Mouse (Mus musculus): Measurements from ENCODE around the gene S100a10. TPM values are rescaled to one million over a fixed set of nuclear protein-coding genes. Genes with fewer than 3 reads are reported as not detected.

Gene S100a10
- polyA plus RNA-seq (2015; fragmentation: Nextera tagmentation; extraction: Ambion mirVana): 507 and 556 TPM in 2 replicates

DNA sequence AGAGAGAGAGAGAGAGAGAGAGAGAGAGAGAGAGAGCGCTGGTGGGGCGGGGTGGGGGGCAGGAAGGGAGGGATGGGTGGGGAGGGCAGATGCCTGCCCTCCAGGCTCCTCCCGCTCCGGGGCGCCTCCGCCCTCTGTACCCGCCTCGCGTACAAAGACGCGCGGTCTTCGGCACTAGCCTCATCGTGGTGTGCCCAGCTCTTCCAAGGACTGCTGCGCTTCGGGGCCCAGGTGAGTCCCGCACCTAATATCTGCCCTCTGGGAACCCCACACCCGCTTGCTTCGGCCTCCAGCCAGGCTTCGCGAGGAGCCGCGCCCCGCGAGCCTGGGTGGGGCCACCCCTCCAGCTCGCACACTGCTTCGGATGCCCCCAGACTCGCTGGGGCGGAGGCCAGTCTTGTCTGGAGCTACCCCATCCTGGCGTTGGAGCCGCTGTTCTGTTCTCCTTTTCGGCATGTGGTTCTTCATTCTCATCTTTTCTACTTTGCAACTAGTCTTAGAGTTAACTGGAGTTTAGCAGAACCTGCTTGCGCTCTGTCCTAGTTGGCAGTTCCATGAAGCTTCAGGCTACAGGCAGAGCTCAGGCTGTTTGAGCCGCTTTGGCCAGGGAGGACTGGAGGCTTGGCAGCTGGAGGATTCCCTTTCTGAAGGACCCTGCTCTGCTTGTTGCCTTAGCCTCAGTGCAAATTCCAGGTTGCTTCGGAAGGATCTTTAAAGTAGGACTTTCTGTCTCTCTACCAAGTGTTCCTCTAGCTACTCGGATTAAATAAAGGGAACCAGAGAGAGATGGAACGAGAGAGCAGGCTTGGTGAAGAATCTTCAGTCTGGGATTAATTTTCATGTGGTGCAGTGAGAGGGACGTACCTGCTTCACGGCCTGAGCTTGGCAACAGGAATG is at the start of gene S100a10:
Gene S100a10, plus strand, starts transcription at position 100 of the 897 bp plus-strand sequence.
- peak; percentile 84 for ATAC-seq (ENCODE audit: insufficient number of reproducible peaks, insufficient read depth, low FRiP score, low TSS enrichment, low read depth)
- Histone ChIP-seq H3K27ac (peak within 1 kb of the TSS; percentile 92), H3K4me2 (peak within 1 kb of the TSS; percentile 70), H3K9ac (peak within 1 kb of the TSS; percentile 86), H3K4me3 (peak within 1 kb of the TSS; percentile 68), H3K9me3 (no peaks in the 10 kb centered on the region), H3K36me3 (no peaks in the 10 kb centered on the region), H3K4me1 (peaks cover 50% of the 10 kb centered on the region), H3K27me3 (no peaks in the 10 kb centered on the region)
- WGBS: under 1% methylated on average over 35 of the region's 39 CpGs

DNA sequence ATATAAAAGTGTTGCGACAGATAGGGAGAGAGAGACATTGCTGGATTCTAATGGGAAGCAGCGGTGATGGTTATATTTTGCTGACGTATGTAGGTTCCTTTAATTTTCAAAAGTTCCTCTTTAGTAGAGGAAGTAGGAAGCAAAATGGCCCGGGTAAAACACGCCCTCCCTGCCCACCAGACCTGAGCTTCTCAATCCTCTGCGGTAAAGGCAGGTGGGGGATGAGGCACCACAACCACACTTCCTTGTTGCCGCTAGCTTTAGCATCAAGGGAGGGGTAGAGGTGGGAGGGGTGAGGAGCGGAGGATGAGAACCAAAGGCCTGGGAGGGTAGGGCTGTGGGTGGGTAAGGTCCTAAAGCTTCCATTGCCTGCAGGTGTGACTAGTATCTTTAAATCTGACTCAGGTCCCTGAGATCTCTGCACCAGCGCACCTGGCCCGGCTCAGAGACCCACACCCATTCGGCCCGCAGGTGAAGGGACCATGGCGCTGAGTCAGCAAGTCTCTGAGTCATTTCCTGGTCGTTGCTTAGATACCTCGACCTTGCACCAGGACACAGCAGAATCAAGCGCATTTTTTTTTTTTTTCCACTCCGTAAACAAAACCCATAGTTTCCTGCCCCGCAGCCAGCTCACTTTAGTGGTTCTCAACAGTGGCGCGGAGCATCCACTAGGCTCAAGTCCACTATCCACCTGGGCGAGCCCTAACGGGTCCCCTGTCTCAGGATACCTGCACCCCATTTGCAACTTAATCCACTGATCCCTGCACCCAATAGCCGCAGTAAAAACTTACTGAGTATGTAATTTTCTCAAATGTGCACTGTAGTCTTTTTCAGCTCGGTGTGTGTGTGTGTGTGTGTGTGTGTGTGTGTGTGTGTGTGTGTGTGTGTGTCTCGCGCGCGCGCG is 48.7 kb upstream of the S100a10 start:
- WGBS: 29% methylated on average over 30 of the region's 30 CpGs
- ATAC-seq (ENCODE audit: insufficient number of reproducible peaks, insufficient read depth, low FRiP score, low TSS enrichment, low read depth): peak; percentile 44

DNA sequence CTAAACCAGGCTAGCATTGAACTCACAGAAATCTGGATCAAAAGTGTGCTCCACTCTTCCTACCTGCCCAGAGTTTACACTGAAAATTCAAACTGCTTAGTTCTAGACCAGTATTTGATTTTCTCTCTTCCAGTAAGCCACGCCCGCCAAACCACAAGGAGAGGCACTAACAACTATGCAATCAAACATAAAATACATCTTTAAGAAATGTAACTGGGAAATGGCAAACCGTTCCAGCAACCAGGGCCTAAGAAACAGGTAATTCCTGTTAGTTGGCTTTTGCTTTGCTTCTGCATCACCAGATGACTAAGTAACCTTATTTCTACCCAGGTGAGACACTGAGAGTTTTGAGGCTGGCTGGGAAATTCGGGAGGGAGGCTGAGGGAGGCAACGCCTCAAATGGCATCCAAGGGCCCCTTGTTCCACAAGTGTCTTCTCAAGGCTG is 48.0 kb upstream of the S100a10 start:
- H3K27ac ChIP-seq: peak overlapping the region; percentile 71
- H3K9ac ChIP-seq: no peak overlapping the region
- 0 out of 2 replicates have a peak, but pooled peaks cover 4% of the 10 kb centered on the region for H3K4me1 ChIP-seq
- ATAC-seq (ENCODE audit: insufficient number of reproducible peaks, insufficient read depth, low FRiP score, low TSS enrichment, low read depth): peak; percentile 56; the same call in 1 of the 2 replicates
- 44% methylated on average over 5 of the region's 5 CpGs for WGBS
- H3K9me3 ChIP-seq: no peaks in the 10 kb centered on the region
- no peaks in the 10 kb centered on the region for H3K27me3 ChIP-seq
- H3K4me2 ChIP-seq: peak overlapping the region; percentile 50
- H3K4me3 ChIP-seq: no peak overlapping the region
- no peaks in the 10 kb centered on the region for H3K36me3 ChIP-seq

More for the DNA sequence above, 48.7 kb upstream of the S100a10 start:
- 0 out of 2 replicates have a peak, but pooled peaks cover 4% of the 10 kb centered on the region for H3K4me1 ChIP-seq
- H3K36me3 ChIP-seq: no peaks in the 10 kb centered on the region
- no peak overlapping the region for H3K9ac ChIP-seq
- peak overlapping the region; percentile 50 for H3K4me2 ChIP-seq
- H3K27me3 ChIP-seq: no peaks in the 10 kb centered on the region
- peak overlapping the region; percentile 7; the same call in 1 of the 2 replicates for H3K4me3 ChIP-seq
- no peaks in the 10 kb centered on the region for H3K9me3 ChIP-seq
- peak overlapping the region; percentile 71 for H3K27ac ChIP-seq

DNA sequence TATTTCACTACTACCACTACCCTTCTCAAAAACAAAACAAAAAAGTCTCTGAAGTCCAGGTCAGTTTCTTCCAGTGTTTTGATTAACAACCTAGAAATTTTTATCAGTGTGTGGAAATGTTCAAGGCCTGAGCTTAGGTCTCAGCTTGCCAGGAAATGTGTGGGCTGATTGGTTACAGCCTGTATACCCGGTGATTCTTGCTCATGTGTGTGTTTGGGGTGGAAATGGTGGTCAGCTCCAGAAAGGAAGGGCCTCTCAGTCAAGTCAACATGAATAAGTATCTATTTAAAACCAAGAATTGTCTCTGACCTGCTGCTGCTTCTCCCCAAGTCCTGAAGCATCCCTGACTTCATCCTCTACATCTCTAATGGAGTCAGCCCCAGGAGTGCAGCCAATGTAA is 45.6 kb upstream of the S100a10 start:
- H3K4me3 ChIP-seq: no peak overlapping the region
- no peaks in the 10 kb centered on the region for H3K27me3 ChIP-seq
- no peak overlapping the region for H3K27ac ChIP-seq
- no peak overlapping the region for H3K4me2 ChIP-seq
- H3K9ac ChIP-seq: no peak overlapping the region
- 59% methylated on average over 1 of the region's 1 CpGs for WGBS
- H3K9me3 ChIP-seq: no peaks in the 10 kb centered on the region
- ATAC-seq (ENCODE audit: insufficient number of reproducible peaks, insufficient read depth, low FRiP score, low TSS enrichment, low read depth): no peak
- H3K36me3 ChIP-seq: no peaks in the 10 kb centered on the region
- 0 out of 2 replicates have a peak, but pooled peaks cover 4% of the 10 kb centered on the region for H3K4me1 ChIP-seq

DNA sequence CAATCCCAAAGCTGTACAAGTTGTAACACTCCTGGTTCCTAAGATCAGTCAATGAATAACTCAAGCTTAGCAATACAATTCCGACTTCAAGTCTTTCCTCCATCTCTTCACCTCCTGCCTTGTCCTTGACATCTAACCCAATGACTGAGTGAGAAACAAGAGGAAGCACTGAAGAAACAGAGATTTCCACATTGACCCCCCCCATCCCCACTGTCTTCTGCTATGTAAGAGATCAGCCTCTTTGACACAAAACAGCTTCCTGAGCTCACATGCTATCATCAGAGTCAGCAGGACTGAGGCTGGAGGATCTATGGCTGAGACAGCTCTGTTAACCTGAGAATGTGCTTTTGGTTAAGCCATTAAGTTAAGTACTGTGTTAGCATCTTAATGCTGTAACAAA is 43.8 kb upstream of the S100a10 start:
- WGBS: 83% methylated on average over 1 of the region's 1 CpGs

DNA sequence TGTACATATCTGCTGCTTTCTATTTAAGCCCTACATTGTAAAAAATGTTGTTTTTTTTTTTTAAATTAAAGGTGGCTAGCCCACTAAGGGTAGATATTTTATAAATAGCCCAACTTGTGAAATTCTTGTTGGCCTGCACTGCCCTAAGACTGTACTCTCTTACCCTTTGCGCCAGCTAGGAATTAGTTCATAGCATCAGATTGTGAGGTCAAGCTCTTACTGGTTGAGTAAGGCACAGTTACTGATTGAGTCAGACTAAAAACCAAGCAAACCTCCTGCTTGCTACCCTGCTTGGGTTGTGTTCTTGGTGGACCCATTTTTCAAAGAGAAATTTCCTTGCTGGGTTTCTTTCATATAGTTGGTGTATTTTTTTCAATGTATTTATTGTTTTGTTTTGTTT is 43.1 kb upstream of the S100a10 start:
- WGBS: 98% methylated on average over 1 of the region's 1 CpGs
- H3K27ac ChIP-seq: no peak overlapping the region
- H3K9ac ChIP-seq: no peak overlapping the region
- H3K36me3 ChIP-seq: no peaks in the 10 kb centered on the region
- H3K27me3 ChIP-seq: no peaks in the 10 kb centered on the region
- H3K4me2 ChIP-seq: no peak overlapping the region
- no peaks in the 10 kb centered on the region for H3K4me1 ChIP-seq
- no peak for ATAC-seq (ENCODE audit: insufficient number of reproducible peaks, insufficient read depth, low FRiP score, low TSS enrichment, low read depth)
- H3K4me3 ChIP-seq: no peak overlapping the region
- no peaks in the 10 kb centered on the region for H3K9me3 ChIP-seq

More for the DNA sequence above, 43.8 kb upstream of the S100a10 start:
- Histone ChIP-seq H3K9me3 (no peaks in the 10 kb centered on the region), H3K4me3 (no peak overlapping the region), H3K27me3 (no peaks in the 10 kb centered on the region), H3K4me1 (0 out of 2 replicates have a peak, but pooled peaks cover 2% of the 10 kb centered on the region), H3K9ac (no peak overlapping the region), H3K27ac (no peak overlapping the region), H3K4me2 (no peak overlapping the region), H3K36me3 (no peaks in the 10 kb centered on the region)
- no peak for ATAC-seq (ENCODE audit: insufficient number of reproducible peaks, insufficient read depth, low FRiP score, low TSS enrichment, low read depth)

DNA sequence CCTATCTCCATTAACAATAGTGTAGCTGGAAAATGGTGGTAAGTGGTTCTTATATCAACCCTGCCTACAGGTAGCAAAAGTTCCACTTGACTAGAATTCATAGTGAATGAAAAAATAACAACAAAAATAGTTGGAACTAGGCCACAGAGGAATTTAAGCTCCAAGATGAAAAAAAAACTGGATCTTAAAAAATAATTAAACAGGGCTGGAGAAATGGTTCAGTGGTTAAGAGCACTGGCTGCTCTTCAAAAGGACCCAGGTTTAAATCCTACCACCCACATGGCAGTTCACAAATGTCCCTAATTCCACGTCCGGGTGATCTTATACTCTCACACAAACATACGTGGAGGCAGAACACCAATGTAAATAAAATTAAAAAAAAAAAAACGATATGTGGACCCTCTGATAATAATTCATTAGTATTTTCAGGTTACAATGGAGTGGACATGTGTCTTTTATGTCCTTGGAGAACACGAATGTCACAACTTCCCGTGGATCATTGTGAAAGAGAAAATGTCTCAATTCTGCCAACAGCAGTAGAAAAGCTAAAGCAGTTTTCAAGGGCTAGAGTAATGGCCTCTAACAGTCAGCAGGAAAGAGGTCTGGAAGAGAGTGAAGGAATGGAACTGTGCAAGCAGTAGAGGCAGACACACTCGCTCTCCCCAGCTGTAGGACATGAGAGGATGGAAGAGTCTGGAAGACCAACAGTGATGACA is 42.3 kb upstream of the S100a10 start:
- H3K27ac ChIP-seq: no peak overlapping the region
- no peak overlapping the region for H3K4me2 ChIP-seq
- H3K4me3 ChIP-seq: no peak overlapping the region
- H3K9ac ChIP-seq: no peak overlapping the region
- H3K27me3 ChIP-seq: no peaks in the 10 kb centered on the region
- WGBS: 77% methylated on average over 7 of the region's 7 CpGs
- H3K4me1 ChIP-seq: no peaks in the 10 kb centered on the region
- no peak for ATAC-seq (ENCODE audit: insufficient number of reproducible peaks, insufficient read depth, low FRiP score, low TSS enrichment, low read depth)
- no peaks in the 10 kb centered on the region for H3K9me3 ChIP-seq
- no peaks in the 10 kb centered on the region for H3K36me3 ChIP-seq

DNA sequence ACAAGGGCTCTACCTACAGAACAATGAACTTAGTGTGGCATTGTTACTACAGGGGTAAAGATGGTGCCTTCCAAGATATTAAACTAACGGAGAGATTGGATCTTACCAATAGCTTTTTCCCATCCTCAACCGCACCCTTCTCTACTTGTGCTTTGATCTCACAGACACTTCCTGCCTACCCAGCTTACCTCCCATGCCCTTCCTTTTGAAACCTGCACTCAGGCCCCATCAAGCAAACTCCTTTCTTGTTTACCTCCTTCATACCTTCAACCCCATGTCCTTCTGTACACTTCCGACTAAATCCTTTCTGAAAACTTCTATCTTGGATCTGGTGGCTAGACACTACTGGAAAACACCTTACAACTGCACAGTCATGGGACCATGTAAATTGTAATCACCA is 40.3 kb upstream of the S100a10 start:
- Histone ChIP-seq H3K9ac (no peak overlapping the region), H3K4me1 (no peaks in the 10 kb centered on the region), H3K27ac (no peak overlapping the region), H3K4me3 (no peak overlapping the region), H3K4me2 (no peak overlapping the region), H3K9me3 (no peaks in the 10 kb centered on the region), H3K27me3 (no peaks in the 10 kb centered on the region), H3K36me3 (no peaks in the 10 kb centered on the region)
- 92% methylated on average over 3 of the region's 3 CpGs for WGBS
- ATAC-seq (ENCODE audit: insufficient number of reproducible peaks, insufficient read depth, low FRiP score, low TSS enrichment, low read depth): no peak

DNA sequence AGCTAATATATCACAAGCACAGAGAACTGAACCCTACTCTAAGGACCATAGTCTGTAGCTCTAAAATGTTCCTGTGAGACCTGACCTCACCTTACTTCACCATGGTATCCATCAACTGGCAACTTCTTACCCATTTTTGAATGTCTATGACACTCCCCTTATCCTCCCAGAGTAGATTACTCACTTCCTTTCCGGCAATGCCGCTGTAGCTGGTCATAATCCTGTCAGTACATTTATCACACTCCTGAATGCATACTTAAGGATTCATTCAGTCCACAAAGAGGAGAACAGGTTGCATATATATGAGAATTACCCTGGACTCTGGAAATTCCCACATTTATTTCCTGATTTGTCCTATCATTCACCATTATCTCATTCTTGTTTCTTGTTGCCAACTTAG is 37.5 kb upstream of the S100a10 start:
- no peak overlapping the region for H3K4me2 ChIP-seq
- no peaks in the 10 kb centered on the region for H3K9me3 ChIP-seq
- ATAC-seq (ENCODE audit: insufficient number of reproducible peaks, insufficient read depth, low FRiP score, low TSS enrichment, low read depth): no peak
- H3K9ac ChIP-seq: no peak overlapping the region
- WGBS: 92% methylated on average over 2 of the region's 2 CpGs
- H3K36me3 ChIP-seq: no peaks in the 10 kb centered on the region
- H3K4me3 ChIP-seq: no peak overlapping the region
- H3K27me3 ChIP-seq: no peaks in the 10 kb centered on the region
- H3K4me1 ChIP-seq: peaks cover 12% of the 10 kb centered on the region
- no peak overlapping the region for H3K27ac ChIP-seq

DNA sequence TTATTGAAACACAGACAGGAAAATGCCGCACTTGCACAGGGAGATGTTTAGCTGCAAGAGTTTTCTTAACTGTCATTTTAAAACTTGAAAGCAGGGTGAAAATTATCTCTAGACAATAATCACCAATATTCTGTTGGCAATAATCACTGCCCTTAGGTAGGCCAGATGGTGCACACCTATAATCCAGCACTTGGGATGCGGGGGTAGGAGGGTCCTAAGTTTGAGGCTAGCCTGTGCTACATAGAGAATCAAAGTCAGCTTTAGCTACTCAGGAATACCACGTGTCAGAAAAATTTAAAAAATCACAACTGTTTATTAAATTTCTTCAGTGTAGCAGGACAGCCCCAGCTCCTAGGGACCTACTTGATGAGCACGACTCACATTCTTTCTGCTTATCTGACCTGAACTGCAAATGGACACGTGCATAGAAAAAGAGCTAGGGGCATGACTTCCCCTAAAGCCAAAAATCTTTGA is 35.0 kb upstream of the S100a10 start:
- Histone ChIP-seq H3K4me3 (peak overlapping the region; percentile 69), H3K36me3 (peaks cover 9% of the 10 kb centered on the region), H3K4me1 (peaks cover 32% of the 10 kb centered on the region), H3K27me3 (no peaks in the 10 kb centered on the region), H3K4me2 (peak overlapping the region; percentile 63), H3K9ac (peak overlapping the region; percentile 88), H3K9me3 (no peaks in the 10 kb centered on the region), H3K27ac (peak overlapping the region; percentile 98)
- no peak for ATAC-seq (ENCODE audit: insufficient number of reproducible peaks, insufficient read depth, low FRiP score, low TSS enrichment, low read depth)
- WGBS: 49% methylated on average over 5 of the region's 5 CpGs

Measured in embryonic facial prominence, embryonic 13.5 days (tissue).